Mouse (Mus musculus): ENCODE measurements around the gene Gm21887.
"Not testable (repeated sequence)": the region's sequence is repeated elsewhere in the genome, so short reads cannot be mapped to it uniquely, and the experiment has no call there.

Gm21887 gene

DNA sequence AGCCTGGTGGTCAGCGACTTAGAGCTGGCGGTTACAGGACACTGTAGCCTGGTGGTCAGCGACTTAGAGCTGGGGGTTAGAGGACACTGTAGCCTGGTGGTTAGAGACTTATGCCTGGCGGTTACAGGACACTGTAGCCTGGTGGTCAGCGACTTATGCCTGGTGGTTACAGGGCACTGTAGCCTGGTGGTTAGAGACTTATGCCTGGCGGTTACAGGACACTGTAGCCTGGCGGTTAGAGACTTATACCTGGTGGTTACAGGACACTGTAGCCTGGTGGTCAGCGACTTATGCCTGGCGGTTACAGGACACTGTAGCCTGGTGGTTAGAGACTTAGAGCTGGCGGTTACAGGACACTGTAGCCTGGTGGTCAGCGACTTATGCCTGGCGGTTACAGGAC is 6.4 kb downstream of the Gm21887 start:
- not testable (repeated sequence) for DNase-seq

DNA sequence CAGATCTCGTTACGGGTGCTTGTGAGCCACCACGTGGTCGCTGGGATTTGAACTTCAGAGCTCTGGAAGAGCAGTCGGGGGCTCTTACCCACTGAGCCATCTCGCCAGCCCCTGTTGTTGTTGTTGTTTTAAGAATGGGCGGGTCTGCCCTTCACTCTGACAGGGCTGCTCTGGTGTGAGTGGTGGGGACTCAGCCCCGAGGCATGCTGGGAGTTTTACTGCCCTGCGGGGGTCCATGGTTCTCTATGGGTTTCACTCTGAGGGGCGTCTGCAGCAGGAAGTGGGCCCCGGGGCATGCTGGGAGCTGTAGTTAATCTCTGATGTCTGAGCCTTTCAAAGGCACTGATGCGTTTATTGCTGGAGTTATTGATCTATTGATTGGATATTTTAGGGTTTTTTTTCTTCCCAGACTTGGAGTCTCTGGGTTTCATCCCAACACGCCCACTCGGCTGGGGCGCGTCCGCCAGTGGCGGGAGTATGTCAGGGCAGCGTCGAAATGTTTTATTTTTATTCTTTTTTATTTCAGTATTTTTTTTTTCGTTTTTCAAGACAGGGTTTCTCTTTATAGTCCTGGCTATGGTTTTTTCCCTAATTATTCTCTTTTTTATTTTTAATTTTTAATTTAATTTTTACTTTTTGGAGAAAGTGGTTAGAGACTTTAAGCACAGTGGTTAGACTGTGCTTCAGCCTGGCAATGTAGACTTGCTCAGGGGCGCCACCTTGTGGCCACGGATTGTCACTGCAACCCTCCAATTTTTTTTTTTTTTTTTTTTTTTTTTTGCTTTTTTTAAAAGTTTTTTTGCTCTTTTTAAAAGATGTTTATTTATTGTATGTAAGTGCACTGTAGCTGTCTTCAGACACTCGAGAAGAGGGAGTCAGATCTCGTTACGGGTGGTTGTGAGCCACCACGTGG is 8.1 kb downstream of the Gm21887 start:
- peak; percentile 80 for DNase-seq

DNA sequence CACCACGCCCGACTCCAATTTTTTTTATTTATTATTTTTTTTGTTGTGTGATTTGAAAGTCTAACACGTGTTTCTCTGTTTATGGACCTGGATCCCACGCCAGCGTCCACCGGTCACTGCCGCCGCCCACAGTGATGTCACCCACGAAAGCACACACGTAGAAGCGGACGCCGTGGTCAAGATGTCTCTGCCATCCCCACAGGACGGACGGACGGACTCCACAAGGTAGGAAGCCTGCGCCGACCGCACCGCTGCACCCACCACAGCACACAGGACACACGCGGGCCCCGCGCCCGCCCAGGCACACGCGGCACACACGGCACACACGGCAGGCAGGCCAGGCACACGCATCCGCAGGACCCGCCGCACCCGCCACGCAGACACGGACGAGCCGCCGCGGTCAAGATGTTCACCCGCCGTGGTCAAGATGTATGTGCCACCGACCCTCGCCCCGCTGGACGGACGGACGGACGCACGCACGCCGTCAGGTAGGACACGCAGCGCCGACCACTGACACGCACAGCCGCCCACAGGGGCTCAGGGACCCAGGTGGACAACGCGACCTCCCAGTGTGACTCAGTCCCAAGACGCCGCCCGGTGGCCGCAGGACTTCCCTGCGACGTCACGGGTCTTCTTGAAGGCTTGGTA is 9.2 kb downstream of the Gm21887 start:
- DNase-seq = not testable (repeated sequence)

DNA sequence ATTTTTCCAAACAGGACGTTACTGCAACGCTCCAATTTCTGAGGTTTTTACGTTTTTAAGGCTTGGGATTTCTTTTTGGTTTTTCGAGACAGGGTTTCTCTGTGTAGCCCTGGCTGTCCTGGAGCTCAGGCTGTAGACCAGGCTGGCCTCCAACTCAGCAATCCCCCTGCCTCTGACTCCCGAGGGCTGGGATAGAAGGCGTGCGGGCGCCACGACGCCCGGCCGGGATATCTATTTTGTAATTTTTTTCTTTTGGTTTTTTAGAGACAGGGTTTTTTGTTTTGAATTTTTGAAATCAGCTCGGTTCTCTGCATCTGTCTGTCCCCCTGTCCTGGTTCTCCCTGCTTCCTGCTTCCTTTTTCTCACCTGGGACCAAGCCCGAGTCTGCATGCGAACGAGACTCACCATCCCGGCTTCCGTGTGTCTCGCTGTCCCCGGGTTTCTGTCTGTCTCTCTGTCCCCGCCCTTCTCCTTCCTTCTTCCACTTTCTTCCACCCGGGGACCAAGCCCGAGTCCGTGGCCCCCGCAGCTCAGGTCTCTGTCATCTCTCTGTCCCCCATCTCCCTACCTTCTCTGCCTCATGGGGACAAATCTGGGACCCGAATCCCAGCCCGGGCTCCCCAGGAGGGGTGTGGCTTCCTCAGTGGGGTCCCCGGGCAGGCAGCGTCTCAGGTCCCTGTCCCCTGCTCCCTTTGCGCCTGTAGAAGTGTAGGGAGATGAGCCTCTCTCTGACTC is 9.9 kb downstream of the Gm21887 start:
- DNase-seq = not testable (repeated sequence)

DNA sequence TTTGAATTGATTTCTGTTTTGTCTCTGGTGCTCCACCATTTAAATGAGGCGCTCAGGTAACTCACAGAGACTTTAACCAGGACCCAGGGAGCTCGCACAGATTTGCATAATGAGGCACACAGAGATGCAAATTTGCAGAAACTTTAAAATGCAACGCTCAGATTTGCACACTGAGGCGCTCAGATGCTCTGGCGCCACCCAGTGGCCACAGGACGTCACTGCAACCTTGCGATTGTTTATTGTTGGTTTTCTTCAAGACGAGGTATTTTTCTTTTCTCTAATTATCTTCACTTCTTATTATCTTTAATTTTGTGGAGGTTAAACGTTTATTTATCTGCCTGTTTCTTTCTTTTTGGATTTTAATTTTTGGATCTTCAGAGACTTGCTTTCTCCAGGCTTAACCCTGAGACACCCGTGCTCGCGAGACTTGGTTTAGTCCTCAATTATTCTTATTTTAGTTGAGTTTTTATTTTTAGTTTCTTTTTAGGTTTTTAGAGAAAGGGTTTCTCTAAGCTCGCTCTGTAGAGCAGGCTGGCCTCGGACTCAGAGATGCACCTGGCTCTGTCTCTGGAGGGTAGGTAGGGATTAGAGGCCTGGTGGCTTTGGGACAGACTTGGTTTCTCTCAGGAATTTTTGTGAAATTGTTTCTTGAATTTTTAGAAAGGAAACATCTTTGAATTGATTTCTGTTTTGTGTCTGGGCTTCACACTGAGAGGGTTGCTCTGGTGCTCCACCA is 10.7 kb downstream of the Gm21887 start:
- peak; percentile 98 for DNase-seq

DNA sequence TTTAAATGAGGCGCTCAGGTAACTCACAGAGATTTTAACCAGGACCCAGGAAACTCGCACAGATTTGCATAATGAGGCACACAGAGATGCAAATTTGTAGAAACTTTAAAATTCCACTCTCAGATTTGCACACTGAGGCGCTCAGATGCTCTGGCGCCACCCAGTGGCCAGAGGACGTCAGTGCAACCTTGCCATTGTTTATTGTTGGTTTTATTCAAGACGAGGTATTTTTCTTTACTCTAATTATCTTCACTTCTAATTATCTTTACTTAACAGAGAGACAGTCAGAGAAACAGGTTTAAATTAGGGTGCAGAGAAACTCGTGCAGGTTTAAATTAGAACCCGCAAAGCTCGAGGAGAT is 11.2 kb downstream of the Gm21887 start:
- DNase-seq = peak; percentile 88

DNA sequence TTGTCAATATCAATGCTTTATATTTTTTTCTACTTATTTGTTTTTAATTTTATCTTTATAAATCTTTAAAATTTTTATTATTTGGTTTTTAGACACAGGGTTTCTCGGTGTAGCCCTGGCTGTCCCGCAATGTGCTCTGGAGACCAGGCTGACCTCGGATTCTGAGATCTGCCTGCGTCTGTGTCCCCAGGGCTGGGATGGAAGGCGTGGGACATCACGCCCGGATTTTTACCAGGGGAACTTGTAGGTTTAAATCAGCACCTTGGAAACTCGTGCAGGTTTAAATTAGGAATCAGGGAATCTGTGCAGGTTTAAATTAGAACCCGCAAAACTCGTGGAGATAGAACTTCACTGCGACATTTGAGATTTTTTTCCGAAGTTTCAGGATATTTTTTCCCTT is 11.7 kb downstream of the Gm21887 start:
- not testable (repeated sequence) for DNase-seq

DNA sequence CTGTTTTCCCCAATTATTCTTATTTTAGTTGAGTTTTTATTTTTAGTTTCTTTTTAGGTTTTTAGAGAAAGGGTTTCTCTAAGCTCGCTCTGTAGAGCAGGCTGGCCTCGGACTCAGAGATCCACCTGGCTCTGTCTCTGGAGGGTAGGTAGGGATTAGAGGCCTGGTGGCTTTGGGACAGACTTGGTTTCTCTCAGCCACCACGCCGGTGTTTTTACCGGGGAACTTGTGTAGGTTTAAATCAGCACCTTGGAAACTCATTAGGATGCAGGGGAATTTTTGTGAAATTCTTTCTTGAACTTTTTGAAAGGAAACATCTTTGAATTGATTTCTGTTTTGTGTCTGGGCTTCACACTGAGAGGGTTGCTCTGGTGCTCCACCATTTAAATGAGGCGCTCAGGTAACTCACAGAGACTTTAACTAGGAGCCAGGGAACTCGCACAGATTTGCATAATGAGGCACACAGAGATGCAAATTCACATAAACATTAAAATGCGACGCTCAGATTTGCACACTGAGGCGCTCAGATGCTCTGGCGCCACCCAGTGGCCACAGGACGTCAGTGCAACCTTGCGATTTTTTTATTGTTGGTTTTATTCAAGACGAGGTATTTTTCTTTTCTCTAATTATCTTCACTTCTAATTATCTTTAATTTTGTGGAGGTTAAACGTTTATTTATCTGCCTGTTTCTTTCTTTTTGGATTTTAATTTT is 12.4 kb downstream of the Gm21887 start:
- peak; percentile 73 for DNase-seq

Data from lung, postnatal 36 days (tissue).